In genomic region chr2:9876621-9877325, GRCm38 (mm10) we compare ENCODE assay signal across 8 mouse cellular contexts. TPM values are rescaled to one million over a fixed set of nuclear protein-coding genes. Genes with fewer than 3 reads are reported as not detected.
DNase-seq lines count a peak whose midpoint lies in the region; ATAC-seq and TF ChIP-seq lines count a peak whose summit lies in the region.

No protein-coding gene starts in this region.

- H3K9me3 ChIP-seq in intestine, embryonic 15.5 days: no peaks in the 10 kb centered on the region
- H3K9me3 ChIP-seq in neural tube, embryonic 13.5 days: no peaks in the 10 kb centered on the region

- peak overlapping the region; percentile 27 for H3K4me3 ChIP-seq in kidney, adult 2 months (ENCODE audit: insufficient read depth, low read depth, low read length)
- H3K4me3 ChIP-seq in intestine, embryonic 15.5 days (replicated peaks): peak overlapping the region; percentile 31
- H3K4me3 ChIP-seq in neural tube, embryonic 13.5 days: peak overlapping the region; percentile 39

- H3K36me3 ChIP-seq in kidney, adult 2 months (ENCODE audit: control insufficient read depth, insufficient read depth, low read length): no peaks in the 10 kb centered on the region
- no peaks in the 10 kb centered on the region for H3K36me3 ChIP-seq in intestine, embryonic 15.5 days
- no peaks in the 10 kb centered on the region for H3K36me3 ChIP-seq in neural tube, embryonic 13.5 days

- no peak for ATAC-seq in intestine, embryonic 15.5 days
- no peak for ATAC-seq in neural tube, embryonic 13.5 days (ENCODE audit: low read depth)

- peak overlapping the region; percentile 99 for H3K4me2 ChIP-seq in intestine, embryonic 15.5 days (replicated peaks)
- peak overlapping the region; percentile 67 for H3K4me2 ChIP-seq in neural tube, embryonic 13.5 days

- H3K9ac ChIP-seq in intestine, embryonic 15.5 days: no peak overlapping the region
- peak overlapping the region; percentile 41; the same call in 1 of the 2 replicates for H3K9ac ChIP-seq in neural tube, embryonic 13.5 days

- no peak for TF ChIP-seq CTCF in kidney, adult 2 months (conservative IDR thresholded peaks at IDR 0.05; ENCODE audit: insufficient read depth, insufficient read length, low read depth, low read length)

- no peak for DNase-seq in kidney, adult 2 months
- no peak for DNase-seq in kidney, postnatal 36 days
- DNase-seq in embryo, embryonic 10 days (ENCODE audit: low spot score): peak; percentile 26
- no peak for DNase-seq in urinary bladder, postnatal 36 days (ENCODE audit: low spot score in 2 of 2)
- DNase-seq in ovary, adult 18-20 months (ENCODE audit: low spot score): no peak
- no peak for DNase-seq in urinary bladder, adult 18-20 months (ENCODE audit: low spot score in 2 of 2)

- no peaks in the 10 kb centered on the region for H3K4me1 ChIP-seq in kidney, adult 2 months (ENCODE audit: control insufficient read depth, insufficient read depth, low read length)
- peaks cover 28% of the 10 kb centered on the region for H3K4me1 ChIP-seq in intestine, embryonic 15.5 days (replicated peaks)
- peaks cover 48% of the 10 kb centered on the region for H3K4me1 ChIP-seq in neural tube, embryonic 13.5 days (replicated peaks)

- peaks cover 3% of the 10 kb centered on the region for H3K27me3 ChIP-seq in kidney, adult 2 months (replicated peaks; ENCODE audit: control insufficient read depth, insufficient read depth, low read length)
- H3K27me3 ChIP-seq in intestine, embryonic 15.5 days (replicated peaks): peaks cover 81% of the 10 kb centered on the region
- peaks cover 100% of the 10 kb centered on the region for H3K27me3 ChIP-seq in neural tube, embryonic 13.5 days

- WGBS in kidney, adult 2 months: 21% methylated on average over 31 of the region's 31 CpGs
- 12% methylated on average over 31 of the region's 31 CpGs for WGBS in intestine, embryonic 15.5 days
- WGBS in neural tube, embryonic 13.5 days: 1% methylated on average over 31 of the region's 31 CpGs

- H3K27ac ChIP-seq in kidney, adult 2 months (ENCODE audit: insufficient read depth, low read depth, low read length): peak overlapping the region; percentile 29; the same call in 1 of the 2 replicates
- no peak overlapping the region for H3K27ac ChIP-seq in intestine, embryonic 15.5 days
- H3K27ac ChIP-seq in neural tube, embryonic 13.5 days (replicated peaks): no peak overlapping the region

- TF ChIP-seq POLR2A in kidney, adult 2 months (IDR thresholded peaks at IDR 0.05; ENCODE audit: low read depth, low read length): no peak

RNA-seq across cellular contexts. Expression of gene 4930412O13Rik, which starts 4.3 kb away (rescaled TPM):
- 0.39 and 1.4 TPM in 2 replicates for polyA plus RNA-seq in kidney, adult 2 months (2012; rRNA removed)
- not detected in 2 replicates for polyA plus RNA-seq in intestine, embryonic 15.5 days (2015; fragmentation: Nextera tagmentation; extraction: Ambion mirVana)
- polyA plus RNA-seq in neural tube, embryonic 13.5 days (2015; fragmentation: Nextera tagmentation; extraction: Ambion mirVana): 0.29 TPM in 1 of 2 replicates, not detected in the other

RNA-seq across cellular contexts. Expression of gene 9230102O04Rik, which starts 12.6 kb away (rescaled TPM):
- 1.6 and 2.8 TPM in 2 replicates for polyA plus RNA-seq in kidney, adult 2 months (2012; rRNA removed)
- not detected in 2 replicates for polyA plus RNA-seq in intestine, embryonic 15.5 days (2015; fragmentation: Nextera tagmentation; extraction: Ambion mirVana)
- 1.1 TPM in 1 of 2 replicates, not detected in the other for polyA plus RNA-seq in neural tube, embryonic 13.5 days (2015; fragmentation: Nextera tagmentation; extraction: Ambion mirVana)

RNA-seq across cellular contexts. Expression of gene Gata3, which starts 13.1 kb away (rescaled TPM):
- 14.9 and 15.4 TPM in 2 replicates for polyA plus RNA-seq in kidney, adult 2 months (2012; rRNA removed)
- polyA plus RNA-seq in intestine, embryonic 15.5 days (2015; fragmentation: Nextera tagmentation; extraction: Ambion mirVana): 2.3 and 2.6 TPM in 2 replicates
- polyA plus RNA-seq in neural tube, embryonic 13.5 days (2015; fragmentation: Nextera tagmentation; extraction: Ambion mirVana): 10.1 and 12.4 TPM in 2 replicates
